Mouse (Mus musculus) neural tube, embryonic 11.5 days (tissue): ENCODE results near the gene Ada. TPM values are rescaled to one million over a fixed set of nuclear protein-coding genes. Genes with fewer than 3 reads are reported as not detected.

ENCODE experiments used
- ATAC-seq: fragments of 200-750 bp; cut with Nextera tagmentation; 2 replicates; pipeline ENCODE4 v1.8.0; 2017; ENCODE audit warnings: moderate number of reproducible peaks, mild to moderate bottlenecking, moderate TSS enrichment, moderate library complexity; ENCODE audit not compliant: insufficient read depth, low FRiP score, low TSS enrichment
- DNase-seq: peaks from one replicate; pipeline ENCODE4 v3.0.0-alpha.2; 2015; ENCODE audit warnings: low spot score
- H3K27ac ChIP-seq: fragments of 300-500 bp; sonication (generic); 2 replicates; pipeline ENCODE4 v1.5.1; 2014; ENCODE audit warnings: low read depth, mild to moderate bottlenecking, low read length
- H3K27me3 ChIP-seq: fragments of 300-500 bp; sonication (generic); 2 replicates; pipeline ENCODE4 v1.6.1; 2014; ENCODE audit warnings: mild to moderate bottlenecking, low read length, mixed read lengths; ENCODE audit not compliant: control insufficient read depth, insufficient read depth
- H3K36me3 ChIP-seq: fragments of 300-500 bp; sonication (generic); 2 replicates; pipeline ENCODE4 v1.6.1; 2014; ENCODE audit warnings: mild to moderate bottlenecking, low read length, moderate library complexity, mixed read lengths; ENCODE audit not compliant: control insufficient read depth, insufficient read depth
- H3K4me1 ChIP-seq: fragments of 300-500 bp; sonication (generic); 2 replicates; pipeline ENCODE4 v1.6.1; 2014; ENCODE audit warnings: low read length, mixed read lengths; ENCODE audit not compliant: control insufficient read depth, insufficient read depth
- H3K4me2 ChIP-seq: fragments of 300-500 bp; sonication (generic); 2 replicates; pipeline ENCODE4 v1.6.1; 2014; ENCODE audit warnings: low read depth, mild to moderate bottlenecking, moderate library complexity
- H3K4me3 ChIP-seq: fragments of 300-500 bp; sonication (generic); 2 replicates; pipeline ENCODE4 v1.5.1; 2014; ENCODE audit warnings: low read depth, low read length
- H3K9ac ChIP-seq: fragments of 300-500 bp; sonication (generic); 2 replicates; pipeline ENCODE4 v1.6.1; 2014; ENCODE audit warnings: mild to moderate bottlenecking, low read length
- H3K9me3 ChIP-seq: fragments of 300-500 bp; sonication (generic); 2 replicates; pipeline ENCODE4 v1.6.1; 2016; ENCODE audit warnings: low read length; ENCODE audit not compliant: control insufficient read depth
- WGBS: fragments of 180-500 bp; shearing (Covaris S2); extraction: QIAGEN DNeasy Blood & Tissue Kit; methylation state at CpG from one replicate; pipeline ENCODE4 v1.1.7; 2014; 5-methylcytosine and 5-hydroxymethylcytosine counted together
- polyA plus RNA-seq: library from polyadenylated mRNA; unstranded; fragments of >200 nt; fragmentation: Nextera tagmentation; extraction: Ambion mirVana; gene quantifications from 2 replicates; pipeline ENCODE4 v1.2.1, GENCODE M21; 2014

Gene Ada
- polyA plus RNA-seq, 1 experiment from 2014 or later: 8.6 TPM

- H3K27ac ChIP-seq: no peak overlapping the region
- H3K9ac ChIP-seq: no peak overlapping the region
- H3K4me2 ChIP-seq: no peak overlapping the region
- ATAC-seq: no peak
- WGBS: 86% methylated on average over 10 of the region's 10 CpGs
- DNase-seq: no peak
- H3K4me1 ChIP-seq: peaks cover 8% of the 10 kb centered on the region
- no peaks in the 10 kb centered on the region for H3K9me3 ChIP-seq
- H3K36me3 ChIP-seq: no peaks in the 10 kb centered on the region
- H3K27me3 ChIP-seq: no peaks in the 10 kb centered on the region; the same call in 1 of the 2 replicates
- no peak overlapping the region for H3K4me3 ChIP-seq
Observed at GRCm38 (mm10) chr2:163744801-163745570, 5.1 kb downstream of the Ada start.

- H3K4me3 ChIP-seq: no peak overlapping the region
- WGBS: 63% methylated on average over 6 of the region's 6 CpGs
Observed at GRCm38 (mm10) chr2:163743357-163743756, 6.7 kb downstream of the Ada start.

GRCm38 (mm10) chr2:163742656-163743055 lies 7.4 kb downstream of the Ada start:
- WGBS: 78% methylated on average over 5 of the region's 5 CpGs

More at GRCm38 (mm10) chr2:163743357-163743756, 6.7 kb downstream of the Ada start:
- H3K4me1 ChIP-seq: no peaks in the 10 kb centered on the region
- no peak for ATAC-seq
- H3K9ac ChIP-seq: no peak overlapping the region
- no peaks in the 10 kb centered on the region for H3K36me3 ChIP-seq
- no peak overlapping the region for H3K4me2 ChIP-seq
- H3K27ac ChIP-seq: no peak overlapping the region
- no peaks in the 10 kb centered on the region for H3K9me3 ChIP-seq
- no peak for DNase-seq
- no peaks in the 10 kb centered on the region for H3K27me3 ChIP-seq

GRCm38 (mm10) chr2:163735980-163736379 lies 14.1 kb downstream of the Ada start:
- Histone ChIP-seq H3K27ac (no peak overlapping the region), H3K36me3 (no peaks in the 10 kb centered on the region), H3K4me2 (no peak overlapping the region), H3K27me3 (no peaks in the 10 kb centered on the region), H3K9ac (no peak overlapping the region), H3K4me1 (no peaks in the 10 kb centered on the region), H3K4me3 (no peak overlapping the region), H3K9me3 (no peaks in the 10 kb centered on the region)
- DNase-seq (no peak), ATAC-seq (no peak)
- WGBS: 73% methylated on average over 6 of the region's 6 CpGs

More at GRCm38 (mm10) chr2:163742656-163743055, 7.4 kb downstream of the Ada start:
- DNase-seq (no peak), ATAC-seq (no peak)
- no peaks in the 10 kb centered on the region for H3K36me3 ChIP-seq
- H3K4me1 ChIP-seq: no peaks in the 10 kb centered on the region
- no peak overlapping the region for H3K9ac ChIP-seq
- H3K4me3 ChIP-seq: no peak overlapping the region
- H3K27ac ChIP-seq: no peak overlapping the region
- H3K27me3 ChIP-seq: no peaks in the 10 kb centered on the region
- H3K4me2 ChIP-seq: no peak overlapping the region
- no peaks in the 10 kb centered on the region for H3K9me3 ChIP-seq

- 96% methylated on average over 9 of the region's 9 CpGs for WGBS
- no peak overlapping the region for H3K27ac ChIP-seq
- H3K9ac ChIP-seq: no peak overlapping the region
- H3K4me1 ChIP-seq: no peaks in the 10 kb centered on the region
- ATAC-seq (no peak), DNase-seq (no peak)
- no peaks in the 10 kb centered on the region for H3K36me3 ChIP-seq
- H3K27me3 ChIP-seq: no peaks in the 10 kb centered on the region
- no peak overlapping the region for H3K4me2 ChIP-seq
- H3K4me3 ChIP-seq: no peak overlapping the region
- H3K9me3 ChIP-seq: no peaks in the 10 kb centered on the region
Observed at GRCm38 (mm10) chr2:163735163-163735562, 14.9 kb downstream of the Ada start.

- H3K36me3 ChIP-seq: peaks cover 2% of the 10 kb centered on the region
- DNase-seq: no peak
- no peak overlapping the region for H3K9ac ChIP-seq
- H3K4me1 ChIP-seq: no peaks in the 10 kb centered on the region
- H3K9me3 ChIP-seq: no peaks in the 10 kb centered on the region
- no peak overlapping the region for H3K4me2 ChIP-seq
- ATAC-seq: no peak
- H3K27ac ChIP-seq: no peak overlapping the region
- H3K27me3 ChIP-seq: no peaks in the 10 kb centered on the region
- H3K4me3 ChIP-seq: no peak overlapping the region
- 92% methylated on average over 11 of the region's 11 CpGs for WGBS
Observed at GRCm38 (mm10) chr2:163732021-163732420, 18.0 kb downstream of the Ada start.

GRCm38 (mm10) chr2:163728300-163728699 lies 21.7 kb downstream of the Ada start:
- 85% methylated on average over 4 of the region's 4 CpGs for WGBS
- H3K4me2 ChIP-seq: no peak overlapping the region
- peaks cover 2% of the 10 kb centered on the region for H3K36me3 ChIP-seq

GRCm38 (mm10) chr2:163726766-163727393 lies 23.2 kb downstream of the Ada start:
- no peak overlapping the region for H3K4me3 ChIP-seq
- no peak overlapping the region for H3K9ac ChIP-seq
- H3K4me2 ChIP-seq: no peak overlapping the region
- H3K9me3 ChIP-seq: no peaks in the 10 kb centered on the region
- H3K27me3 ChIP-seq: no peaks in the 10 kb centered on the region
- H3K36me3 ChIP-seq: peaks cover 2% of the 10 kb centered on the region
- 81% methylated on average over 5 of the region's 5 CpGs for WGBS
- H3K27ac ChIP-seq: no peak overlapping the region
- no peaks in the 10 kb centered on the region for H3K4me1 ChIP-seq
- ATAC-seq: no peak
- no peak for DNase-seq

More at GRCm38 (mm10) chr2:163728300-163728699, 21.7 kb downstream of the Ada start:
- no peaks in the 10 kb centered on the region for H3K4me1 ChIP-seq
- ATAC-seq: no peak
- DNase-seq: no peak
- no peak overlapping the region for H3K4me3 ChIP-seq
- no peaks in the 10 kb centered on the region for H3K9me3 ChIP-seq
- H3K9ac ChIP-seq: no peak overlapping the region
- no peak overlapping the region for H3K27ac ChIP-seq
- no peaks in the 10 kb centered on the region for H3K27me3 ChIP-seq

- no peak for DNase-seq
- Histone ChIP-seq H3K27me3 (no peaks in the 10 kb centered on the region), H3K4me2 (no peak overlapping the region), H3K4me3 (no peak overlapping the region), H3K4me1 (no peaks in the 10 kb centered on the region), H3K27ac (no peak overlapping the region), H3K36me3 (peaks cover 2% of the 10 kb centered on the region; the same call in 1 of the 2 replicates), H3K9ac (no peak overlapping the region), H3K9me3 (no peaks in the 10 kb centered on the region)
- 98% methylated on average over 7 of the region's 7 CpGs for WGBS
- ATAC-seq: no peak
Observed at GRCm38 (mm10) chr2:163722550-163722949, 27.5 kb downstream of the Ada start.
